Mouse (Mus musculus): ENCODE results near the gene Cd151. TPM values are rescaled to one million over a fixed set of nuclear protein-coding genes. Genes with fewer than 3 reads are reported as not detected.
"Not testable (repeated sequence)": the region's sequence is repeated elsewhere in the genome, so short reads cannot be mapped to it uniquely, and the experiment has no call there.

Cd151 gene
- total RNA-seq, 2 experiments from 2014 or later = 46.7 to 50.6 TPM

DNA sequence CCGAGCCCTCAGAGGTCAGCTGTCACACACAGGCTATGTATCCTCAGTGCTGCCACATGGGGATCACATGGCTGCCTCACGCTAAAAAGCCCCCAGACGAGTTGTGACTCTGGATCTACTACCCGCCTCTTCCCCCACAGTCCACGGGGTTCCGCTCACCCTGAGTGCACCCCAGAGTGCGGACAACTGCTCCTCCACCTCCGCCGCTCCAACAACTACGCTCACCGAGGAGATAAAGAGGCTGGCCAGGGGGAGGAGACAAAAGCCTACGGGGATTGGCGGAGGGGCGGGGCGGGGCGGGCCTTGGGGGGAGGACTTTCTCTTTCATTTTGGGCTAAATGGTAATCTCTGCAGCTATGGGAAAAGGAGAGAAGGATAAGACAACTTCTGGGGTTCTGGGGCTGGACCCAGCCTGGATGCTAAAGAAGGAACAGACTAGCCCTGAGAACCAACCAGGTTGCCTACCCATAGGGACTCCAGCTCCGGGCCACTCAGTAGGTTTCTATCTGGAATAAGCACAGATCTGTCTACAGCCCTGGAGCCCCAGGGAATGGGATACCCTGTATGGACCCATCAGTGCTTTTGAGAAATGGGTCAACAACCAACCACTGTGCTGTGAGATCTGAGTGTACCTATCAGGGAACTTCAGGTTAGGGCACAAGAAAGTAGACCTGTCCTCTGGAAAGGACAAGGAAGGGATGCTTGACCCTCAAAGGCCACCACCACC lies 31.9 kb upstream of the Cd151 start:
- intact Hi-C loops (cut with DNase I) = no loop called here

GRCm38 (mm10) chr7:141435856-141436522 lies 31.2 kb upstream of the Cd151 start:
- intact Hi-C loops (cut with DNase I) = no loop called here

More for the DNA sequence above, 31.9 kb upstream of the Cd151 start:
- DNase-seq = peak; percentile 49

GRCm38 (mm10) chr7:141436523-141436892 lies 30.7 kb upstream of the Cd151 start:
- DNase-seq = no peak
- intact Hi-C loops (cut with DNase I) = no loop called here

More at GRCm38 (mm10) chr7:141435856-141436522, 31.2 kb upstream of the Cd151 start:
- DNase-seq = no peak

DNA sequence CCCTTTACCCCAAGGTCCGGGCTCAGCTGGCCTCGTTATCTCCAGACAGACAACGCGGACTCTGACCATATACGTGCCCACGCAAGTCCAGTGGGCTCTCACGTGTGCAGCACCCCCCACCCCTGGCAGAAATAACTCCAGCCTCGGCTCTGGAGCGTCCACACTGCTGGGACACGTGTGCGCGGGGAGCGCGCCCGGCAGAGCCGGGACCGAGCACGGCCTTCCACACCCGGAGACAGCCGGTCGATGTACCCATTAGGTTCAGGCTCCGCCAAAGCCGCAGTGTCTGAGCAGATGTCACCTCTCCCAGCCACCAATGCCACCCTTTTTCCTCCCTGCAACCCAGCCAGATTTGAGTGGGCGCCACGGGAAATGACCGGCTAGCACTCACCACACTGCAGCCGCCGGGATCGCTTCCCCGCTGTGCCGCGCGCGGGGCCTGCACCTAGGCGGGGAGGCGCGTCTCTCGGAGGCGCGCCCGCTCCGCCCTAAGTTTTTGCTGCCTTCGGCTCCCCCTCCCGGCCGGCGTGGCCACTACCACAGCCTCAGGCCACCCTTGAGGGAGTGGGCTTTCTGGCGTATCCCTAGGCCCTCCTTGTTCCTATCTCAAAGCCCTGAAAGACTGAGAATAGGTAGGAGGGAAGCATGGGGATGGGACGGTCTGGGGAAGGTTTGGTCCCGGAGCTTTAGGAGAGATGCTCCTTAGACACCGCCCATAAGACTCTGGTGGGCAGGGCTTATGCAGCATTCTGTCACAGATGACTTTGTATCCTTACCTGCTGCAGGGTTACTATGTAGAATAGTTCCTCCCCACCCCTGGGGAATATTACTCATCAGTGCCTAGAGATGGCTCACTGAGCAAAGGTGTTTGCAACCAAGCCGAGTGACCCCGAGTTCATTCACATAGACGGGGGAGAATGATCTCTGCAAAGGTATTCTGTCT lies 29.7 kb upstream of the Cd151 start, which contains the start of gene Slc25a22:
Gene Slc25a22 (minus strand): TSS at position 715 of the 943 bp plus-strand sequence.
- intact Hi-C loops (cut with DNase I) = no loop called here
- DNase-seq = peak; percentile 86

- no peak for DNase-seq
- intact Hi-C loops (cut with DNase I) = no loop called here
Observed at GRCm38 (mm10) chr7:141438201-141438968, 28.8 kb upstream of the Cd151 start.

GRCm38 (mm10) chr7:141439140-141439679 lies 28.0 kb upstream of the Cd151 start:
- intact Hi-C loops (cut with DNase I) = no loop called here

GRCm38 (mm10) chr7:141439811-141440210 lies 27.4 kb upstream of the Cd151 start:
- DNase-seq = no peak
- intact Hi-C loops (cut with DNase I) = no loop called here

More at GRCm38 (mm10) chr7:141439140-141439679, 28.0 kb upstream of the Cd151 start:
- DNase-seq = no peak

- peak; percentile 78 for DNase-seq
- intact Hi-C loops (cut with DNase I) = no loop called here
Observed at GRCm38 (mm10) chr7:141440613-141441012, 26.6 kb upstream of the Cd151 start.

DNA sequence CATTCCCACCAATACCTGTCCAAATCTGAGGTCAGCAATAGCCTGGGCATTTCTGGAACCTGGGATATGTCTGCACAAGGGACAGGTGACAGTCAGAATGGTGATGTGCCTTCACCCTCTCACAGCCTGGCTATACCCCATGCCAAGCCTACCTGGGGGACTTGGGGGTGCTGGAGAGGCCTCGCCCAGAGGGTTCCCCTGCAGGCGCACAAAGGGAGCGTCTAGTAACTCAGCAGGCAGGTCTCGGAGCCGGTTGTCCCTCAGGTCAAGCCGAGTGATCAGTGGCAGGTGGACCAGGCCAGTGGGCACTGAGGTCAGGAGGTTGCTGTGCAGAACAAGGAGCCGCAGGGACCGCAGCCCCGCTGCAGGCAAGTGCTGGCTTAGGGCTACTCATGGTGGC lies 25.7 kb upstream of the Cd151 start:
- intact Hi-C loops (cut with DNase I) = no loop called here
- no peak for DNase-seq

GRCm38 (mm10) chr7:141442199-141442598 lies 25.0 kb upstream of the Cd151 start:
- intact Hi-C loops (cut with DNase I) = no loop called here
- DNase-seq = no peak

DNA sequence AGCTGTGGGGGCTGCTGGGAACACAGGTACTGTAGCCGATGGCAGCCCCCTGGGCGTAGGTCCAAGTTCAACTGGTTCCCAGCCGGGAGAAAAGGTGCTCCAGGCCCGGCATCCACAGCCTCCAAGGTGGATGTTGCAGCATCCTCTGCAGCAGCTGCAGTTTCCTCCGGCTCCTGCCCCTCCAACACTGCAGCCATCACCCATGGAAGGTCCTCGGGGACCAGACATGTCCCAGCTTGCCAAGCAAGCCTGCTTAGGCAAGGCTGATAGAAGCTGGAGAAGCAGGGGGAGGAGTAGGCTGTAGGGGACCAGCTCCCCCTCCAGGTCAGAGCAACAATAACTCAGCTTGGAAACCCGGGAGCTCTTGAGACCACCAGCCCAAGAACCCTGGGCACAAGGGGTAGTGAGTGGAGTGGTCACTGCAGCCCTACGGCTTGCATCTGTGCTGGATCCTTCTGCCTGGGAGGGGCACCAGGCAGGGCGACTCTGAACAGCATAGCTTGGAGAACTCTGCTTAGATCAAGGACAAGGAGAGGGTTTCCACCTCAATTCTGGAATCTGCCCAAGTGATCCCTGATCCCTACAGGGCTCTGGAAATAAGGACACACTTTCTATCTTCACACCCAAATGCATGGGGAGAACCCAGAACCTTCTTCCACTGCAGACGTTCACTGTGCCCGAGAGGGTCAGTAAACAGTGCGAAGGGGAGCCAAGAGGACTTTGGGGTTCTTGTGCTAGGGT lies 23.9 kb upstream of the Cd151 start:
- intact Hi-C loops (cut with DNase I) = no loop called here
- peak; percentile 57 for DNase-seq

GRCm38 (mm10) chr7:141443828-141444237 lies 23.4 kb upstream of the Cd151 start, which contains the start of gene Pidd1:
Gene Pidd1 (minus strand): TSS chr7:141444025.
- intact Hi-C loops (cut with DNase I) = no loop called here
- DNase-seq = no peak

DNA sequence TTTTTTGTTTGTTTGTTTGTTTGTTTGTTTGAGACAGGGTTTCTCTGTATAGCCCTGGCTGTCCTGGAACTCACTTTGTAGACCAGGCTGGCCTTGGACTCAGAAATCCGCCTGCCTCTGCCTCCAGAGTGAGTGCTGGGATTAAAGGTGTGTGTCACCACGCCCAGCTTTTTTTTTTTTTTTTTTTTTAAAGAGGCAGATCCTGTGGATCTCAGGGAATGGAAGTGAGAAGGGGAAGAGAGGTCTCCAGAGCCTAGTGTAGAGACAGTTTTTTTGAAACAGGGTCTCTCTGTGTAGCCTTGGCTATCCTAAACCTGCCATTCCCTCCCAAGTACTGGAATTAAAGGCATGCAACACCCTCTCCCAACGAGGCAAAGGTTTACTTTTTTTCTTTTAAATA lies 20.8 kb upstream of the Cd151 start:
- DNase-seq; intact Hi-C loops (cut with DNase I): not testable (repeated sequence)

DNA sequence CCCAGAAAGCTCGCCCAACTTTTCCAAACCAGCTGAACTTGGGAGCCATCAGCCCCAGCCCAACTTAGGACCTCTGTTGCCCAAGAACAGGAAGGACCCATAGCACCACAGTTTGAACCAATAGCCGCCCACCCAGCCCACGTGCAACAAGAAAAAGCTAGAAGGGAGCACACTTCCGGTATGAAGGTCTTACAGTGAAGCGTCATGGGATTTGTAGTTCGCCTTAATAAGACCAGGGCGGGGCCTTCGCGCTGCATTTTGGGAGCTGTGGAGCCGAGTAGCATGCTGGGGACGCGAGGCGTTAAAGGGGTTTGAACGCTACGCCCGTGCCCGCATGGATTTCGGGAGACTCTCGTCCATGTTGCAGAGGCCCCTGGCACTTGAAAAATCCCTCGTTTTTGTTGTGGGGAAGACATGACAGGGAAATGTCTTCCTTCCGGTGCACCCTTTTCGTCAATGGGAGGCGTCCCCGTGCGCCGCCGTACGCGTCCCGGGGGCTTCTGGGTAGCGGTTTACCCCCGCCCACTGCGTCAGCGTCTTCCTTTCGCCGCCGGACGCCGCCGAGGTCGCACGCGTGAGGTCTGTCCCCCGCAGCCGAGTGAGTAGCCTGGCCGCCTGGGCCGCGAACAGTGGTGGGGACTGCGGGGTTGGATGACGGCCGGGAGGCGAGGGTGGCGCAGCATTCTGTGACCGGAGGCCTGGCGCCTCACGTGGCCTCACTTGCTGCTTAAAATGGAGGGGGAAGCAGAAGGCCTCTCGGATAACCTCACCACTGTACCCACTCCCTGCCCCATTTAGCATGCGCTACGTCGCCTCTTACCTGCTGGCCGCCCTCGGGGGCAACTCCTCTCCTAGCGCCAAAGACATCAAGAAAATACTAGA lies 19.8 kb upstream of the Cd151 start, which contains the start of gene Rplp2:
Gene Rplp2 (plus strand): TSS at position 261 of the 882 bp plus-strand sequence.
- DNase-seq = peak; percentile 95
- intact Hi-C loops (cut with DNase I) = no loop called here

GRCm38 (mm10) chr7:141451928-141452327 lies 15.3 kb upstream of the Cd151 start:
- no peak for DNase-seq
- intact Hi-C loops (cut with DNase I) = no loop called here

DNA sequence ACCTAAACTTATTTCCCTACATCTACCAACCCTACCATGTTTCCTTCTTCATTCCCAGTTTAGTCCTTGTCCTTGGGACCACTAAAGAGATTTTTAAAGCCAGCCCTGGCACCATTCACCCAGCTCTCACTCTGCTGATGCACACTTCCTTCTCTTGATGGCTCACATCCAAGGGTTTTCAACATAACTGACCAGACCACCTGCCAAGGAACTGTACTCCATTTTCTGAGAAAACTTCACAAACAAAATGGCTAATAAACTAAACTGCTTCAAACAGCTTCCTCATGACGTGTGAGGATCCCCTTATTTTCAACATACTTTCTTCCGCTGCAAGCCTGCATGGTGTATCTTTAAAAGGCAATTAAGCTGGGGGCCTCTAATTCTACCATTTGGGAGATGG lies 13.6 kb upstream of the Cd151 start:
- no peak for DNase-seq
- intact Hi-C loops (cut with DNase I) = no loop called here

GRCm38 (mm10) chr7:141454967-141455551 lies 12.1 kb upstream of the Cd151 start, which contains the start of gene Pnpla2:
Gene Pnpla2 (plus strand): TSS chr7:141455198.
- intact Hi-C loops (cut with DNase I) = no loop called here
- DNase-seq = peak; percentile 94

Data from left cerebral cortex, postnatal 4 days (tissue).